Mouse (Mus musculus): ENCODE data around the gene M1ap.

Gene M1ap

DNA sequence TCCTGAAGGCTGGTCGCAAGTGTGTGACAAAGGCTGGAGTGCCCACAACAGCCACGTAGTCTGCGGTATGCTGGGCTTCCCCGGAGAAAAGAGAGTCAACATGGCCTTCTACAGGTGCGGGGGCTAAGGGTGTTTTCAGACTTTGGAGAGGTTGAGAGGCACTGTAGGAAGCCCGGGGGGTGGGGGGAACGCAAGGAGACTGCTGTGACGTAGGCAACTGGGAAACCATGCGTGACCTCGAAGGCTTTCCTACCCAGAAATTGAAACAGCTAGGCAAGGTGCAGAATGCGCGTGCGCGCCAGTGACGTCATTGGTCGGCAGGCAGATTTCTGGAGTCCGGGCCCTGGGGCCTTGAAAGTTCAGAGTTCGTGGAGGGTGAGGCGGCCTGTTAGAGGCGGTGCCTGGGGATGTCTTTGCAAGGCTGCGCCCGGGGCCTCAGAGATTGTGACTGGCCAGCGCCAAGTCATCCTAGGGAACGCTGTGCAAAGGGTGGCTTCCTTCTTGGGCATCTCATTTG is 91.9 kb downstream of the M1ap start:
- peak; percentile 87 for DNase-seq

- no peak for DNase-seq
These were observed 93.9 kb downstream of the M1ap start for GRCm38 (mm10) chr6:83040601-83041000.

GRCm38 (mm10) chr6:83043561-83043960 is 96.9 kb downstream of the M1ap start:
- DNase-seq: no peak

- DNase-seq: no peak
These were observed 97.3 kb downstream of the M1ap start for GRCm38 (mm10) chr6:83043993-83044392.

DNA sequence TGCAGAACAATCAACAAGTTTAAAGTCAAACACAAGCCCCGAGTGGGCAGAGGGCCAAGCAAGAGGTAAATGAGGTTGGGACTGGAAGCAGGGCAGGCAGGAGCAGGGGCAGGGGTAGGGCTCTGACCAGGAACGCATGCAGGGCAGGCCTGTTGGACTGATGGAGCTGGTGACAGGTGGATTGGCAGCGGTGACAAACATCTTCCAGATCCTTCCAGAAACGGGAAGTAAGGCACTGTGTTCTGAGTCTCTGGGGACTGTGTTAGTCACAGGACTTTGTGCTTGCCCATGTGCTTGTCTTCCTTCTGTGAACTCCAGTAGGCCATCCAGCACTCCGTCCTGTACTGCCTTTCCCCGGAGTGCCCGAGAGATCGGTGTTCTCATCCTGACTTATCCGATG is 98.0 kb downstream of the M1ap start:
- DNase-seq: no peak

DNA sequence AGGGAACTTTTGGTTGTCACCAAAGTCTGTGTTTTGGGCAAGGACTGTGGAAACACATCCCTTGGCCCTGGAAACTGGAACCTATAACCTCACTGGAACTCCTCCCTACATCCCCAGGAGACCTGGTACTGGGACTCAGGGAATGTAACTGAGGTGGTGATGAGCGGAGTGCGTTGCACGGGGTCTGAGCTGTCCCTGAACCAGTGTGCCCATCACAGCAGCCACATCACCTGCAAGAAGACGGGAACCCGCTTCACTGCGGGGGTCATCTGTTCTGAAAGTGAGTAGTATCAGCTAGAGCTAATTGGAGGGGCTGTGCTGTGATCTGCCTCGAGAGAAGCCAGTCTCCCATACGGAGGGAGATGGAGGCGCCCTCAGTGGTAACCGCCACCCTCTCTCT is 102.7 kb downstream of the M1ap start:
- no peak for DNase-seq

DNA sequence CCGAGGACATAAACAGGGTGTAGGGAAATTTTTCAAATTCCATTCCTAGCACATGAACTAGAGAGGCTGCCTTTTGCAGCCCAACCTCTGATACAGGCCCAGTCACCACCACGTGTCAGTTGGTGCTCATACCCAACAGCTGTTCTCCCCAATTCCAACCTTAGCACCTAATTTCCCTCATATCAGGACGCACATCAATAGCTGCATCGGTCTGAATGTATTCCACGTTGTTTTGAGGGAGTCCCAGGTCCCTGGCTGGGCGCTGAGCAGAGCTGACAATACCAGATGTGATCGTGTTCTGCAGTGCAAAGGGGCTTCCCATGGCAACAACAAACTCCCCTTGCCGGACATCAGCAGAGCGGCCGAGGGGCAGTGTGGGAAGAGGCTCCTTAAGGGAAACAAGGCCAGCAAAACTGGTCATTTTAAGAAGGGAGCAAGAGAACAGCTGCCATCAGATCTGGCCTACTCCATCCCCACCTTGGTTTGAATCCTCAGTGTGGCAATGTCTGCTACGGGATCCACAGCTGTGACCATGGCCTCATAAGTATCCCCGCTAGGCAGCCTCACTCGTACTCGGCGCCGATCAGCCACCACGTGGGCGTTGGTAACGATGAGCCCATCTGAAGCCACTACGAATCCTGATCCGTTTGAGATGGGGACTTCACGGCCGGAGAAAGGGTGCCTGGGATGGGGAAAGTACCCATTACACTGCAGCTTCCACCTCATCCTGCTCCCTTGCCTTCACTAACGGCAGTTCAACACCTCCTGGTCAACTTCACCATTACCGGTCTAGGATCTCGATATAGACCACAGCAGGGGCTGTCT is 106.6 kb downstream of the M1ap start:
- DNase-seq: peak; percentile 54

DNA sequence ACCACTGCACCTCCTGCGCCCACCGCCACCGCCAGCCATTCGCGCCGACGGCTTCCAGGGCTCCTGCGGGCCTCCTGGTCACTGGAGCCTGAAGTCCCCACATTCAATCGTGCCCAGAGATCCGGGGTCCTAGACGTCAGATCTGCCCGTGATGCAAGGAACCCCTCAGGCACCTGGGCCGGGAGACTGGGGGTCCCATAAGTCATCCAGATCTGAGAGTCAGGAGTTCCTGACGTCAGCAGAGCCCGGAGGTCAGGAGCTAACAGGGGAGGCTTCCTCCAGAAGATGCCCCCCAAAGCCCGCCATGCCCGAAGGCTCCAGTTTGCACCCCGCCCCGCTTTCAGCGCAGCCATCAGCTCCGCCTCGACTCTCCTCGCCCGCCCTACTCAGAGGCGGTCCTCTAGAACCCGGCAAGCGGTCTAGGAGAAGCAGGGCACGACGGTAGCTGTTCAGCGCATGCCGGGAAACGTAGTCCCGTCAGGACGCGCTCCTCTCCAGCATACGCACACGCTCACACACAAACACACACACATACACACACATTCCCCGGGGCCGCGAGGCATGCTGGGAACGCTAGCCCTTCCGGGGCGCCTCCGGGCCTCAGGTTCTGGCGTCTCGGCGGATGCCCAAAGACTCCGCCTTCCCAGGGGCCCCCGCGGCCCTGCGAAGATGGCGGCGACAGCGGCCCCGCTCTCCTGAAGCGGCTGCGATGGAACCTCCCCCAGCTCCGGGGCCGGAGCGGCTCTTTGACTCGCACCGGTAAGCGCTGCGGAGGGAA is 107.6 kb downstream of the M1ap start, which contains the start of gene Aup1:
Gene Aup1 (plus strand): TSS at position 448 of the 778 bp plus-strand sequence.
- DNase-seq: peak; percentile 100

DNA sequence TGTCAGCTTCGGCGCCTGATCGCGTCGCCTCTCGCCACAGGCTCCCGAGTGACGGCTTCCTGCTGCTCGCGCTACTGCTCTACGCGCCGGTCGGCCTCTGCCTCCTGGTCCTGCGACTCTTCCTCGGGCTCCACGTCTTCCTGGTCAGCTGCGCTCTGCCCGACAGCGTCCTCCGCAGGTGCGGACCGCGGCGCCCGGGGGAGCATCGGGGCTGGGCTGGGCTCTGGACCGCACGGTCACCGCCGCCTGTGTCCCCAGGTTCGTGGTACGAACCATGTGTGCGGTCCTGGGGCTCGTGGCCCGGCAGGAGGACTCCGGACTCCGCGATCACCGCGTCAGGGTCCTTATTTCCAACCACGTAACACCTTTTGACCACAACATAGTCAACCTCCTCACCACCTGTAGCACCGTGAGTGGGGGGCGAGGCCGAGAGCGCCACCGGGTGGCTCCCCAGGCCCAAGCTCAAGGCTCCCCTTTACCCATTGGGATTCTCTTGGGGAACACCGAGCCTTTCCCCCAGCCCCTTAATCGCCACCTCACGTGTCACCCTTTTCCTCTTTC is 108.2 kb downstream of the M1ap start, which contains the start of gene Htra2:
Gene Htra2 (minus strand): TSS at position 403 of the 561 bp plus-strand sequence.
- DNase-seq: no peak

DNA sequence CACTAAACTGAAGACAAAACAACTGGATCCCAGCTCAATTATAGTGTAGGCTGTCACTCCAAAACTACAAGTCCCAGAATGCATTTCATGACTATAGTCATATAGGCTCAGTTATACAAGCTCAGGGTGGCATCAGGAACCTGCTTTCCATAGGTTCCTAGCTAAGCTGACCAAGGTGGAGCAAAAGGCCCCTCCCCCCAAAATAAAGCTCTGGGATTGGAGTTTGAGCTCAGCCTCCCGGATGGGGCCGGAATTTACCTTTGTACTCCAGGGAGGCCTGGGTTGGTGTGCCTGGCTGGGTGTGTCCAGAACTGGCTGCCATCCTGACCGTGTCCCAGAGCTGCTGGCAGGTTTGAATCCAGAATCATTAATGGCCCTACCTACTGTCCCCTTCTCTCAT is 111.1 kb downstream of the M1ap start, which contains the start of gene Dqx1:
Gene Dqx1 (plus strand): TSS at position 55 of the 400 bp plus-strand sequence.
- DNase-seq: no peak

DNA sequence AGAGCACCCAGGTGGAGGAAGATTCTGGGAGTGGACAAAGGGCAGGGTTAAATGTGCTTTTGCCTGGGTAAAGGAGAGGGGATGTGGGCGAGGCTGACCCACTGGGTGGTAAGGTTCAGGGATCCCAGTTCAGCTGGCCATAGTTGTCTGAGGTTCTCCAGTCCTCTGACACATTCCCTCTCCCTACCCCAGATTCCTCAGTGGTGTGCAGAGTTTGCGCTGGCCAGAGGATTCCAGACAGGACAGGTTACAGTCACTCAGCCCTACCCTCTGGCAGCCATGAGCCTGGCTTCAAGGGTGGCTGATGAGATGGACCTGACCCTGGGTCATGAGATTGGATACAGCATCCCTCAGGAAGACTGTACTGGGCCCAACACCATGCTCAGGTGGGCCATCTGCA is 112.0 kb downstream of the M1ap start:
- DNase-seq: no peak

- no peak for DNase-seq
These were observed 119.3 kb downstream of the M1ap start for GRCm38 (mm10) chr6:83065995-83066394.

DNA sequence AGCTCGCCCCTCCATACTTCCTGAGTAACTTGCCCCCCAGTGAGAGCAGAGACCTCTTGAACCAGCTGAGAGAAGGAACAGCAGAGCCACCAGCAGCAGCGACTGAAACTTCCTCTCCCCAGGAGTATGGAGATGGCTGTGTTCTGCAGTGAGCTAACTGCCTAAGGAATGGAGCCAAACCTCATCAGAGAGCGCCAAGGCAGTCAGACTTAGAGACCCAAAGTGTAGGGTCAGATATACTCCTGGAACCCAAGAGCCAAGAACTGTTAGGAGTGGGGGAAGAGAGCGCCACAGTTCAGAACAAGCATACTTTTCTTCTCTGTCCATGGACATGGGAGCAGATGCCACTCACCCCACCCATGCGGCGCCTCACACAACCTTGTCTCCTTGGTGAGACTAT is 119.7 kb downstream of the M1ap start:
- DNase-seq: no peak

- DNase-seq: no peak
These were observed 121.5 kb downstream of the M1ap start for GRCm38 (mm10) chr6:83068221-83068620.

DNA sequence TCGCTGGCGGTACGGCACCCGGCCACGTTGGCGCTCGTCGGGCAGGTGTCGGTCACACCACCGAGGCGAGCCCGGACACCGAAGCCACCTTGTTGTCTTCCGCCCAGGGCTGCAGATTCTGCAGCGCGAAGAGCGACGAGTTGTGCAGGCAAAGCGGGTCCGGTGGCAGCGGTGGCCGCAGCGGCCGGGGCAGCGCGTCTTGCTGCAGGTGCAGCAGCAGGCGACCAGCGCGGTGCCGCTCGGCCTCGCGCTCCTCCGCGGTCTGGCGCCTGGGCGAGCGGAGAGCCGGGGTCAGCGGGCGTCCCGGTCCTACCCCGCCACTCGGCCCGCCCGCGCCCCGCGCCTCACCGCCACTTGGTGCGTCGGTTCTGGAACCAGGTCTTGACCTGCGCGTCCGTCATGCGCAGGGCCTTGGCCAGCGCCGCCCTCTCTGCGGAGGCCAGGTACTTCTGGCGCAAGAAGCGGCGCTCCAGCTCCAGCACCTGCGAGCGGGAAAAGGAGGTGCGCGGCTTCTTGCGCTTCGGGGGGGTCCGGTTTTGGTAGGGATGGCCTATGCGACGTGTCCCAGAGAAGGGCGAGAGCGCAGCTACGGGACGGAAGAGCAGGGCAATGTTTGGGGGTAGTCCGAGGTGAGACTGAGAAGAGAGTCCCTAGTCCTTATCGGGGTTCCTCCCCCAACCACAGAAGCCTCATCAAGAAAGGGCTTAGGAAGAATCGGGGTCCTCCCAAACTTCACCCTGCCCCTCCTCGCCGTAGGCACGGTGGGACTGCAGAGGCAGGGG is 122.2 kb downstream of the M1ap start:
- peak; percentile 24 for DNase-seq

- DNase-seq: no peak
These were observed 123.0 kb downstream of the M1ap start for GRCm38 (mm10) chr6:83069488-83070246.

DNA sequence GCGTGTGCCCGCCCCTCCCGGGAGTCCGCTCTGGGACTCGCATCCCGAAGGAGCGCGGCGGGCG is 123.4 kb downstream of the M1ap start, which contains the start of gene Tlx2:
Gene Tlx2 (minus strand): TSS at position 47 of the 64 bp plus-strand sequence.
- DNase-seq: no peak

DNA sequence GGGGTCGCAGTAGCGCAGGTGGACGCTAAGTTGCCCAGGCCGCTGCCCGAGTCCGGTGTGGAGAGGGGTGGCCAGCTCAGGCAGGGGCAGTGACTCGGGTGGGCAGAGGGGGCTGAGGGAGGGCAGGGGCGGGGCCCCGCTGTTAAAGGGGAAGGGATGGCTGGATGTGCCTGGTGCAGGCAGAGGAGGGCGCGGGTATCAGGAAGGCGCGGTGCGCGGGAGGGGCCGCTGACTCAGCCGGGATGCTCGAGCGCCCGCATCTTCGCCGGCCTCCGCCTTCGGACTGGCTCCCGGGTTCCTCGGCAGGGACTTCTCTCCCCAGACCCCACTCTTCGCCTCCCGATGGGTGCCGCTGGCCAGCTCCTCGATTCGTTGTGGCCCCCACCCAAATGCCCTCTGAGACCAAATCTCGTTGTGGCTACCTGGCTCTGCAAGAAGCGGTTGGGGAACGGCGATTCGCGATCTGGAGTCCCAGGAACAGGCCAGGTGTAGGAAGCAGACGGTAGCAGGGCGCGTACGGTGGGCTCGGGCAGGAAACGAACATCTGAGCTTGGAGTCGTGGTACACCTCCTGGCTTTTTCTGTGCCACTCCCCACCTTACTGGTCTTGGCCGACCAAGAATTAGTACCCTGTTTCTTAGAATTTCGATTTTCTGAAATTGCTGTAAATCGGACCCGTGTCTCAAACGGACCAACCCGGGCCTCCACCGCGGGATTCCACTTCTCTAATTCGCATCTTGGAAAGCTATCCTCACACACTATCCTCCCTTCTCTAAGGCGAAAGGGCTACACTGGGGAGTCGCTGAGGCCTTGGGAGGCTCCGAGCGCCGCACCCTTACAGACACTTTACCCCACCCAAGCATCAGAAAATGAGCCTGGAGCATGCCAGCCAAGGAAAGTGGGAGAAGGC is 123.9 kb downstream of the M1ap start:
- peak; percentile 60 for DNase-seq

DNA sequence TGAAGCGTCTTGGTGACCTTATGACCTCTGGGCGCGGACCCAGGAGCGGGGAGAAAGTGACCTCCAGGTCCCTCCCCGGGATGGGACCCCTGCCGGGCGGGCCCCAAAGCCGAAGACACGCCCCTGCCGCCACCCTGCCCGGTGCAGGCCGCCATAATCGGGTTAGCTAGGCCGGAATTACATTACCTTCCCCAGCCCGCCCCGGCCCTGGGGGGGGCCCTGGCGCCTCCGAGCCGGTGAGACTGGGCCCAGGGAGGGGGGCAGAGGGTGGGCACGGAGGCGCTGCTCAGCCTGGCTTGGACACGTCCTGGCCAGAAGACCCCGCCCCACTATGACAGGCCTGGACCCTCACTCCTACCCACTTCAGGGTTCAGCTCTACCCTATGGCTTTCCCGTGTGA is 124.5 kb downstream of the M1ap start:
- peak; percentile 45 for DNase-seq

- no peak for DNase-seq
These were observed 128.3 kb downstream of the M1ap start for GRCm38 (mm10) chr6:83074979-83075378.

DNA sequence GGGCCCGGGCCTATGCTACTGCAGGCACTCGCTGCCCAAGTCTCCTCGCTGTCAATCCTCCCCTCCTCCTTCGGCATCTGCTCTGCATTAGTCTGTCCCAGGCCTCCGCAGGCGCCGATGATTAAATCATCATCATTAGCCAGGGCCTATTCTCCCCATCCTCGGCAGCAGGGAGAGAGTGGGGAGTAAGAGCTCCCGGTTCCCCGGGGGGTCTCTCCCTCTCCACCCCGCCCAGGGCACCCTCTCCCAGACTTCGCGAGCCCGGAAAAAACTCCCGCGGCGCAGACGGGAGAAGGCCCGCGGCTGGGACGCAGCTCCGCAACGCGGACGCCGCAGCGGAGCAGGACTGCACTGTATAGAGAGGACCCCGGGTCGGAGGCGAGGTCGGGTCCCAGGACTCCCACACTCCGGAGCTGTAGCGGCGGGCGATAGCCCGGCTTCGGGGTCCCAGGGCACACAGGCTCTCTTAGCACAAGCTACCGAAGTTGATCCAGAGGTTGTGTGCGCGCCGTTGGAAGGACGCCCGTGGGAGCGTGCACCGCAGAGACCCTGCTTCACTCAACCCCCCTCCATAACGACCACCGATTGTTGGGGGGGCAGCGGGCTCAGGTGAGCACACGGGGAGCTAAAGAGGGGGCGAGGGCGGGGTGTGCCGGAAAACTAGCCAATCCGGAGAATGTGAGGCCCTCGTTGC is 131.1 kb downstream of the M1ap start, which contains the start of gene Pcgf1:
Gene Pcgf1 (plus strand): TSS at position 240 of the 694 bp plus-strand sequence.
- DNase-seq: peak; percentile 62

Measured in retina, postnatal 1 day (tissue).